In the genomic region with DNA sequence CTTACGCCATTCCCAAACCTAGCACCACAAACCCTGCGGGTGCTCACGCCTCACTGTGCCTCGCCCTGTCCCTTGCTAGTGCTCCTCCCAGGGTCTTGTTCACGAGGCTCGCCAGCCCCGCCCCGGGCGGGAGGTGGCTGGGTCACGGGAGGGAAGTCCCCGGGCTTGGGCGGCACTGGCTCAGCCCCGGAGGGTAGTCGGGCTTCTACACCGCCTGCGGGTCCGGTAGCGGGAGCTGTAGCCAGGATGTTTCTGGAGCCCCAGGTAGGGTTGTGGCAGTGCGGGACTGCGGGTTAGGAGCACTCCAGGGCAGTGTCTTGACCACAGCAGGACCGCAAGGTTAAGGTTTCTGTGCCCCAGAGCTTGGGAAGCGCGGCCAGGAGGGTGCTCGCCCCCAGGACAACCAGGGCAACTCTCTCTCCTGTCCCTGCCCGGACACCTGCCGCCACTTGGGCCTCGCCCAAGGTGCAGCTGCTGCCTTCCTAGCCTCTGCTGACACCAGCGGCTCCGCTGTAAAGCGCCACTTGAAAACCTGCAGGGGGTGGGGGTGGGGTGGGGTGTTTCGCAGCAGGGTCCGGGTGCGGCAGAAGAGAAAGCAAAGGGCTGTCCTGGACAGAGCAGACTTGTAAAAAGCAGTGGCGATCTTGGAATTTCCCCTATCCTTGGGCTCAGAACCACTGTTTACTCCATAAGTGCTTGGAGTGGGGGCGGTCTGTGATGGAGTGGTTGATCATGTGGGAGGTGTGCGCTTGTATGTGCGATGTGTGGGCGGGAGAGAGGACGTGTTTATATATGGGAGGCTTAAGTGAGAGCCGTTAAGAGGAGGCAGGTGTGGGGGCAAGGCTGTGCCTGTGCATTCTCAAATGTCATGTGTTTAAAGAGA, we compare ENCODE assay signal across 8 mouse cellular contexts. TPM values are rescaled to one million over a fixed set of nuclear protein-coding genes. Genes with fewer than 3 reads are reported as not detected.
DNase-seq lines count a peak whose midpoint lies in the region; ATAC-seq and TF ChIP-seq lines count a peak whose summit lies in the region.

No protein-coding gene starts in this region.

- peak overlapping the region; percentile 97 for H3K4me2 ChIP-seq in heart, embryonic 12.5 days
- H3K4me2 ChIP-seq in lung, embryonic 15.5 days = peak overlapping the region; percentile 91
- H3K4me2 ChIP-seq in neural tube, embryonic 15.5 days = peak overlapping the region; percentile 96

- peaks cover 17% of the 10 kb centered on the region for H3K4me1 ChIP-seq in cortical plate, adult 2 months (ENCODE audit: control insufficient read depth, insufficient read depth, low read length)
- peaks cover 22% of the 10 kb centered on the region for H3K4me1 ChIP-seq in heart, embryonic 12.5 days (replicated peaks)
- peaks cover 37% of the 10 kb centered on the region for H3K4me1 ChIP-seq in lung, embryonic 15.5 days
- peaks cover 23% of the 10 kb centered on the region for H3K4me1 ChIP-seq in neural tube, embryonic 15.5 days

- peak overlapping the region; percentile 67 for H3K9ac ChIP-seq in heart, embryonic 12.5 days
- peak overlapping the region; percentile 52 for H3K9ac ChIP-seq in lung, embryonic 15.5 days
- peak overlapping the region; percentile 57 for H3K9ac ChIP-seq in neural tube, embryonic 15.5 days (replicated peaks)

- peaks cover 37% of the 10 kb centered on the region for H3K27me3 ChIP-seq in heart, embryonic 12.5 days (replicated peaks)
- peaks cover 24% of the 10 kb centered on the region for H3K27me3 ChIP-seq in lung, embryonic 15.5 days
- H3K27me3 ChIP-seq in neural tube, embryonic 15.5 days (replicated peaks) = no peaks in the 10 kb centered on the region; the same call in none of the 2 replicates

- 1% methylated on average over 40 of the region's 40 CpGs for WGBS in heart, embryonic 12.5 days
- WGBS in lung, embryonic 15.5 days = under 1% methylated on average over 40 of the region's 40 CpGs
- under 1% methylated on average over 40 of the region's 40 CpGs for WGBS in neural tube, embryonic 15.5 days

- no peaks in the 10 kb centered on the region for H3K36me3 ChIP-seq in heart, embryonic 12.5 days
- H3K36me3 ChIP-seq in lung, embryonic 15.5 days = no peaks in the 10 kb centered on the region
- H3K36me3 ChIP-seq in neural tube, embryonic 15.5 days = no peaks in the 10 kb centered on the region

- peak overlapping the region; percentile 55; the same call in 1 of the 2 replicates for H3K27ac ChIP-seq in cortical plate, adult 2 months (ENCODE audit: insufficient read depth, low read length)
- no peak overlapping the region for H3K27ac ChIP-seq in heart, embryonic 12.5 days (ENCODE audit: poor library complexity, severe bottlenecking)
- peak overlapping the region; percentile 89 for H3K27ac ChIP-seq in lung, embryonic 15.5 days
- H3K27ac ChIP-seq in neural tube, embryonic 15.5 days (replicated peaks) = no peak overlapping the region

- no peak for TF ChIP-seq CTCF in cortical plate, adult 2 months (IDR thresholded peaks at IDR 0.05; ENCODE audit: extremely low read depth, insufficient read depth, low read length)

- peak; percentile 37; the same call in 1 of the 2 replicates for ATAC-seq in heart, embryonic 12.5 days (ENCODE audit: insufficient number of reproducible peaks, low FRiP score)
- peak; percentile 62 for ATAC-seq in lung, embryonic 15.5 days (ENCODE audit: borderline replicate concordance, extremely low read depth, low FRiP score, low TSS enrichment)
- peak; percentile 63 for ATAC-seq in neural tube, embryonic 15.5 days (ENCODE audit: low FRiP score)
- no peak for ATAC-seq in erythroblast, adult 5-6 weeks (replicated peaks; ENCODE audit: low FRiP score, poor library complexity, severe bottlenecking)

- no peak for TF ChIP-seq POLR2A in cortical plate, adult 2 months (IDR thresholded peaks at IDR 0.05; ENCODE audit: extremely low read depth, insufficient read depth, low read length)

- H3K4me3 ChIP-seq in cortical plate, adult 2 months (ENCODE audit: insufficient read depth, low read length) = peak overlapping the region; percentile 26
- H3K4me3 ChIP-seq in heart, embryonic 12.5 days = peak overlapping the region; percentile 51
- peak overlapping the region; percentile 50 for H3K4me3 ChIP-seq in lung, embryonic 15.5 days
- peak overlapping the region; percentile 46 for H3K4me3 ChIP-seq in neural tube, embryonic 15.5 days (replicated peaks)

- no peaks in the 10 kb centered on the region for H3K9me3 ChIP-seq in heart, embryonic 12.5 days (replicated peaks)
- no peaks in the 10 kb centered on the region for H3K9me3 ChIP-seq in lung, embryonic 15.5 days
- H3K9me3 ChIP-seq in neural tube, embryonic 15.5 days (replicated peaks) = no peaks in the 10 kb centered on the region

- peak; percentile 36 to 43 for DNase-seq in B cell, adult 2 months
- peak; percentile 66 for DNase-seq in MN1 (ENCODE audit: low spot score)
- peak; percentile 59 for DNase-seq in kidney, postnatal 10 days

RNA-seq across cellular contexts. Expression of a gene that starts 55.2 kb away (rescaled TPM):
- 160 and 164 TPM in 2 replicates for polyA plus RNA-seq in cortical plate, adult 2 months (2012; rRNA removed)
- 0.51 and 1.1 TPM in 2 replicates for polyA plus RNA-seq in heart, embryonic 12.5 days (2016; fragmentation: Nextera tagmentation; extraction: Ambion mirVana)
- polyA plus RNA-seq in lung, embryonic 15.5 days (2015; fragmentation: Nextera tagmentation; extraction: Ambion mirVana) = 3.0 and 4.4 TPM in 2 replicates
- polyA plus RNA-seq in neural tube, embryonic 15.5 days (2015; fragmentation: Nextera tagmentation; extraction: Ambion mirVana) = 3.3 and 4.3 TPM in 2 replicates
- not detected in 2 replicates for total RNA-seq in erythroblast, adult 5-6 weeks (2015; ENCODE audit: low replicate concordance)
- 0.09 TPM in 1 of 2 replicates, not detected in the other for total RNA-seq in erythroblast, adult 5-6 weeks (2017; ENCODE audit: low replicate concordance)

Comparison
In these comparisons a context has a peak if more than half of its experiments do, and no peak if none do; other contexts are left out.
1. H3K27ac ChIP-seq: peak in cortical plate, adult 2 months (single experiment) and lung, embryonic 15.5 days (single experiment); none in heart, embryonic 12.5 days (single experiment) and neural tube, embryonic 15.5 days (single experiment).
2. RNA of a gene that starts 55.2 kb away (polyA plus RNA-seq): 160 to 164 TPM in cortical plate, adult 2 months; 3.0 to 4.4 TPM in lung, embryonic 15.5 days, 3.3 to 4.3 TPM in neural tube, embryonic 15.5 days and 0.51 to 1.1 TPM in heart, embryonic 12.5 days; every median in the first group is over 10 times any median in the second.
3. Peak in every context shown above with its lines, with median percentiles within 50 percentile points of each other: DNase-seq, H3K4me3 ChIP-seq, H3K4me2 ChIP-seq and H3K9ac ChIP-seq.